Mouse (Mus musculus) stomach, adult 2 months (tissue): ENCODE measurements around the gene Grik5. TPM values are rescaled to one million over a fixed set of nuclear protein-coding genes. Genes with fewer than 3 reads are reported as not detected.

Experiments
- polyA plus RNA-seq: library from polyadenylated mRNA; depleted of rRNA; stranded (reverse); fragments of >200 nt; gene quantifications from 2 replicates; pipeline ENCODE4 v1.2.3, GENCODE M21; 2012; rRNA removed

Grik5 gene
- polyA plus RNA-seq, result 20.0 and 23.3 TPM in 2 replicates

DNA sequence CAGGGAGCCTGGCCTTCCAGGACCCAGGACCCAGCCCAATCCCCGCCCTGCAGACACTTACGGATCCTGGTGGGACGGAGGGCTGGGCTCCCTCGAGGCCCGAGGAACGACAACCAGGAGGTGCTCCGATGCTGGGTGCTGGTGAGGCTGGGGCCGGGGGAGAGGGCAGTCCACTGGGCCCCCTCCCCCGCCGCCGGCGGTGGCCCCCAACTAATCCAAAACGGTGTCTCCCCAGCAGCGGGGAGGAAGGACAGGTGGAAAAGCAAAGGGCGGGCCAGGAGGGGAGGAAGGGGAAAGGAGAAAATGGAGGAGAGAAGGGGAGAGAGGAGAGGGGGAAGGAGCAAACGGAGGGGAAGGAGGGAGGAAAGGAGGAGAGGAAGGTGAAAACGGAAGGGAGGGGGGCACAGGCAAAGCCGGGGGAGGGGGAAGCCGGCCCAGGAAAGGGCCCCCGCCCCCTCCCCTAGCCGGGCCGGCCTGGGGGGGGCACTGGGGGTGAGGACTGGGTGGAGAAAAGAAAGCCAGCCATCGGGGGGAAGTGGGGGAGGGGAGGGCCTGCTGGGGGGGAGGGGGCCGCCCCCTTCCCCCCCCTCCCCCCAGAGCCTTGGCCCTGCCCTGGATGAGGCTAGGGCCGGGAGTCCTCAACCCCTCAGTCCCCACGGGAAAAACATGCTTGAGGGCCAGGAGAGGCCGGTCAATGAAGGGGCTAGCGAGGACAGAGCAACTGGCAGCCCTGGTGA is at the start of gene Grik5, which contains the start of gene Zfp574:
Gene Grik5, minus strand, starts transcription at position 368 of the 737 bp plus-strand sequence.
Gene Zfp574, plus strand, starts transcription at position 589 of the 737 bp plus-strand sequence.

DNA sequence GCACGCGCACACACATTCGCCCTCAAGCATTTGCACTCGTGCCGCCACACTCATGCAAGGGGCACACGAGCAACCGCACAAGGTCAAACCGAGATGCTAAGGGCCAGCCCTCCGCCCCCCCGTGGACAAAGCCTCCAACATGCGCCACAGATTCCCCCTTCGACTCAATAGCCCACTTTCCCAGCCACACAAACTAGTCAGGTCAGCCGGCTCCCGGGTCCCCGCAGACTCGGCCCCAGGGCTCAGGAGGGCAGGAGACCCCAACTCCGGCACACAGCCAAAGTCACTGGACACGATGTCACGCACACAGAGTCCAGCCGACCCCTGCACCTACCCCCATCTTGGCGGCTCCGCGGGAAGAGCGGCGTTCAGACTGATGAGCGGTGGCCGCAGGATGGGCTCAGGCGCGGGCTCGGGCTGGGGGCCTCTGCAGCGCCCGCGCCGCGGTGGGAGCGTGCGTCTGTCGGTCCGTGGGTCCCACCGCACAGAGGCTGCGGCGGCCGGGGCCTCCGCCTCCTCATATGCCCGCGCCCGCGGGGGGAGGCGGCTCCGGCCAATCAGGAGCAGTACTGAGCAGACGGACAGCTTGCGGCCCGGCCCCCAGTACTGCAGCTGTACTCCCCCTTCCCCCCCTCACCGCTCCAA is 66.6 kb downstream of the Grik5 start, which contains the start of gene Atp1a3:
Gene Atp1a3, minus strand, starts transcription at position 538 of the 645 bp plus-strand sequence.

DNA sequence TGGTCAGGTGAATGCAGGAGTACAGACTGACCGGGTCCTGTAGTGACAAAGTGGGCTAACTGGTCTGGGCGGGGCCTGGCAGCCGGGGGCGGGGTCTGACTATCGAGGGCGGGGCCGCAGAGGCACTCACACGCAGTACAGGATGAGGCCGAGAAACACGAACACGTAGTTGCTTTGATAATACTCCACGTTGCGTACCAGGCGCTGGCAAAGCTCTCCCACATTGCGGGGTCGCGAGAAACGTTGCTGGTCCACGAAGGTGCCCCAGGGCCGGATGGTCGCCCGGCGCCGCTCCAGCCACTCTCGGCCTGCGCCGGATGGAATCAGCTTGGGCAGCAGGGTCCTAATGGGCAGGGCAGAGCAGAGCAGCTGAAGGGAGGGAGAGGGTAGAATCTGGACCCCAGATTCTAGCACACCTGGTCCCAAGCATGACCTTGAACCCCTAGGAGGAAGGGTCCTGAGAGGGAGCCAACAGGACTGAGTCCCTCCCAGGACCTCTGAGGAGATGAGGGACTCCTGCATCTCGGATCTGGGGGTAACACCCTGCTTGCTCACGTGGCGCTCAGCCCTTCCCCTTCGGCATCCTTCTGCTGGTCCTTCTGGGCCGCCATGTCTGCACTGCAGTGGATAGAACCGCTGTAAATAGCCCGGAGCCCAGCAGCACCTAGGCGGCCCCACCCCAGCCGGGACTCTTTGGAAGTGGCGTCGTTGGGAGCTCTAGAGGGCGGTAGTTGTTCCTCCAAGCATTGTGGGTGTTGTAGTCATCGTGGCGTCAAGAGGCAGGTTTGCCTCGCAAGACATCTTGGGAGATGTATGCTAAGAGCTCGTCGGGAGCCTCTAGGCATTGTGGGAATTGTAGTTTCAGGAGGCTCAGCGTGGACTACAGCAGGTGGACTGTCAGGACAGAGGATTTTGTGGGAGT is 99.9 kb downstream of the Grik5 start, which contains the start of gene Rabac1:
Gene Rabac1, minus strand, starts transcription at position 783 of the 922 bp plus-strand sequence.

Other genes with a start within 250 kb of the Grik5 start
- 0.25 and 0.78 TPM in 2 replicates for gene Gm9844, start 210.1 kb downstream of the Grik5 start, polyA plus RNA-seq
- gene Lypd4, start 202.4 kb downstream of the Grik5 start, polyA plus RNA-seq, result not detected in 2 replicates
- not detected in 2 replicates for gene Dmrtc2, start 202.3 kb downstream of the Grik5 start, polyA plus RNA-seq
- gene Rps19, start 188.0 kb downstream of the Grik5 start, polyA plus RNA-seq, result 211 and 227 TPM in 2 replicates
- gene Cd79a, start 175.0 kb downstream of the Grik5 start, polyA plus RNA-seq, result 0.43 and 0.72 TPM in 2 replicates
- gene Arhgef1, start 169.4 kb downstream of the Grik5 start, polyA plus RNA-seq, result 90.9 and 91.2 TPM in 2 replicates
- not detected in 2 replicates for gene Gm4881, start 127.9 kb downstream of the Grik5 start, polyA plus RNA-seq
- 348 and 466 TPM in 2 replicates for gene Rabac1, start 99.6 kb downstream of the Grik5 start, polyA plus RNA-seq
- 0.75 and 1.8 TPM in 2 replicates for gene Atp1a3, start 66.4 kb downstream of the Grik5 start, polyA plus RNA-seq
- 22.3 and 26.9 TPM in 2 replicates for gene Zfp574, start 221 bp upstream of the Grik5 start, polyA plus RNA-seq
- gene Pou2f2, start 107.4 kb upstream of the Grik5 start, polyA plus RNA-seq, result 0.43 and 0.74 TPM in 2 replicates
- gene Dedd2, start 148.3 kb upstream of the Grik5 start, polyA plus RNA-seq, result 36.0 and 52.0 TPM in 2 replicates
- gene Zfp526, start 149.1 kb upstream of the Grik5 start, polyA plus RNA-seq, result 4.5 and 5.4 TPM in 2 replicates
- gene Gsk3a, start 165.5 kb upstream of the Grik5 start, polyA plus RNA-seq, result 56.6 and 57.3 TPM in 2 replicates
- 24.7 and 28.1 TPM in 2 replicates for gene Erf, start 178.4 kb upstream of the Grik5 start, polyA plus RNA-seq
- gene Cic, start 195.4 kb upstream of the Grik5 start, polyA plus RNA-seq, result 34.1 and 42.6 TPM in 2 replicates
- gene Pafah1b3, start 225.6 kb upstream of the Grik5 start, polyA plus RNA-seq, result 83.7 and 97.6 TPM in 2 replicates
- not detected in 2 replicates for gene Prr19, start 229.1 kb upstream of the Grik5 start, polyA plus RNA-seq
- gene Tmem145, start 233.8 kb upstream of the Grik5 start, polyA plus RNA-seq, result 0.70 and 1.0 TPM in 2 replicates
- gene Megf8, start 244.8 kb upstream of the Grik5 start, polyA plus RNA-seq, result 17.0 and 17.9 TPM in 2 replicates